Mouse (Mus musculus) liver, embryonic 14.5 days (tissue): ENCODE data around the gene Tmem120b.

Experiments
- CTCF ChIP-seq: IDR thresholded peaks from 2 replicates; pipeline ENCODE4 v1.5.1; 2016; ENCODE audit warnings: antibody characterized with exemption, low read depth, control low read depth
- EP300 ChIP-seq: IDR thresholded peaks from 2 replicates; pipeline ENCODE4 v1.6.1; 2016; ENCODE audit warnings: antibody characterized with exemption, low read depth

DNA sequence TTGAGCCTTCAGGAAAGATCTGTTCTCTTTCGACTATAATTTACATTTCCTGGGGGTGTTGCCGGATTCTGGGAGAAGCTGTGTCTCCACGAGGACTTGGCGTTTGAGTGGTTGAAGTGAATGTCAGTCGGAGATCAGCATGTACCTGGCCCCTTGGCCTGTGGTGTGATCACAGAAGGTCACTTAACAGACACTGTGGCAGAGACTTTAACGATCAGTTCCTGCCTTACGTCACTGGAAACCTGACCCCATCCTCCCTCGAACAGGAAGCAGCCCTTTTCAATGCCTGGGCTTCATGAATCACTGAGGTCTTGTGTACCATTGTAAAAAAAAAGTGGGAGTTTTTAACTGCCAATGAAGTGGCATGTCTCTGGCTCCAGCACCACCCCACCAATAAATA is 11.8 kb downstream of the Tmem120b start:
- TF ChIP-seq CTCF, result no peak
- TF ChIP-seq EP300, result no peak
